Mouse (Mus musculus) lung, embryonic 15.5 days (tissue): ENCODE data around the gene Fgd6. TPM values are rescaled to one million over a fixed set of nuclear protein-coding genes. Genes with fewer than 3 reads are reported as not detected.
A peak's percentile ranks its signal among the peaks of the same experiment; 100 is the strongest.

Experiments used
- ATAC-seq: fragments of 200-750 bp; cut with Nextera tagmentation; 2 replicates; pipeline ENCODE4 v1.8.0; 2017; ENCODE audit warnings: moderate number of reproducible peaks, borderline replicate concordance; ENCODE audit not compliant: low FRiP score, low TSS enrichment; ENCODE audit errors: extremely low read depth
- H3K27ac ChIP-seq: fragments of 300-500 bp; sonication (generic); 2 replicates; pipeline ENCODE4 v1.5.1; 2015; ENCODE audit warnings: moderate library complexity, mild to moderate bottlenecking, inconsistent platforms
- H3K27me3 ChIP-seq: fragments of 300-500 bp; sonication (generic); 2 replicates; pipeline ENCODE4 v1.6.1; 2015; ENCODE audit warnings: inconsistent platforms
- H3K36me3 ChIP-seq: fragments of 300-500 bp; sonication (generic); 2 replicates; pipeline ENCODE4 v1.6.1; 2015; ENCODE audit warnings: inconsistent platforms
- H3K4me1 ChIP-seq: fragments of 300-500 bp; sonication (generic); 2 replicates; pipeline ENCODE4 v1.6.1; 2015; ENCODE audit warnings: inconsistent platforms
- H3K4me2 ChIP-seq: fragments of 300-500 bp; sonication (generic); 2 replicates; pipeline ENCODE4 v1.6.1; 2015; ENCODE audit warnings: inconsistent platforms, mild to moderate bottlenecking, moderate library complexity
- H3K4me3 ChIP-seq: fragments of 300-500 bp; sonication (generic); 2 replicates; pipeline ENCODE4 v1.5.1; 2015; ENCODE audit warnings: mild to moderate bottlenecking, inconsistent platforms
- H3K9ac ChIP-seq: fragments of 300-500 bp; sonication (generic); 2 replicates; pipeline ENCODE4 v1.6.1; 2015; ENCODE audit warnings: inconsistent platforms
- H3K9me3 ChIP-seq: fragments of 300-500 bp; sonication (generic); 2 replicates; pipeline ENCODE4 v1.6.1; 2016; ENCODE audit warnings: inconsistent platforms
- WGBS: fragments of 180-500 bp; shearing (Covaris S2); methylation state at CpG from one replicate; pipeline ENCODE4 v1.1.7; 2015; 5-methylcytosine and 5-hydroxymethylcytosine counted together
- polyA plus RNA-seq: library from polyadenylated mRNA; unstranded; fragments of >200 nt; fragmentation: Nextera tagmentation; extraction: Ambion mirVana; gene quantifications from 2 replicates; pipeline ENCODE4 v1.2.1, GENCODE M21; 2015

The Fgd6 gene
- polyA plus RNA-seq, 1 experiment from 2014 or later = 3.2 TPM

DNA sequence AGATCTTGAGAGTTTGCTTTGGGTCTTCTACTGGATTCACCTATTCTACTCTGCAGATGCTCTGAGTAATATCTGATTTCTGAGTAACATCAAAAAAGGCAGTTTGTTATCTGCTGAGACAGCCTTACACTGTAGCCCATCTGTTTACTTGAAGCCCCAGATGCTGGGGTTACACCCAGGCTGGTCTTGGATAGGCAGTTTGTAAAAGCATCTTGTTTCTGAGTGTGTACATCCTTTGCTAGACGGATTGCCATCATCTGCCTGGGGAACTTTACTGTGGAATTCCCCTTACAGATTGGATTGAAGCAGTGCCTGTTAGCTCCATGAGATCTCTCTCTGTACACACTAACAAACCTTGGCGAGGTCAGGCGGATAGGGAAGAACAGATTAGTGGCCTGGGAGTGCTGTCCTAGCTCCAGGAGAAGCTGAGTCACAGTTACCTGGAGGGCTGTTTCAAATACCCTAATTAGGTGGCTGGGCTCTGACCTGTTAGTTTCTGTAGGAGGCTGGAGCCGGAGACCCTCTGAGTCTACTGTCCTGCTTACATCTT is 37.2 kb downstream of the Fgd6 start:
- Histone ChIP-seq H3K4me2 (no peak overlapping the region), H3K4me1 (peaks cover 13% of the 10 kb centered on the region), H3K36me3 (no peaks in the 10 kb centered on the region), H3K9me3 (no peaks in the 10 kb centered on the region), H3K4me3 (no peak overlapping the region), H3K9ac (no peak overlapping the region), H3K27me3 (no peaks in the 10 kb centered on the region), H3K27ac (peak overlapping the region; percentile 46; the same call in 1 of the 2 replicates)
- ATAC-seq = no peak
- 61% methylated on average over 4 of the region's 4 CpGs for WGBS

DNA sequence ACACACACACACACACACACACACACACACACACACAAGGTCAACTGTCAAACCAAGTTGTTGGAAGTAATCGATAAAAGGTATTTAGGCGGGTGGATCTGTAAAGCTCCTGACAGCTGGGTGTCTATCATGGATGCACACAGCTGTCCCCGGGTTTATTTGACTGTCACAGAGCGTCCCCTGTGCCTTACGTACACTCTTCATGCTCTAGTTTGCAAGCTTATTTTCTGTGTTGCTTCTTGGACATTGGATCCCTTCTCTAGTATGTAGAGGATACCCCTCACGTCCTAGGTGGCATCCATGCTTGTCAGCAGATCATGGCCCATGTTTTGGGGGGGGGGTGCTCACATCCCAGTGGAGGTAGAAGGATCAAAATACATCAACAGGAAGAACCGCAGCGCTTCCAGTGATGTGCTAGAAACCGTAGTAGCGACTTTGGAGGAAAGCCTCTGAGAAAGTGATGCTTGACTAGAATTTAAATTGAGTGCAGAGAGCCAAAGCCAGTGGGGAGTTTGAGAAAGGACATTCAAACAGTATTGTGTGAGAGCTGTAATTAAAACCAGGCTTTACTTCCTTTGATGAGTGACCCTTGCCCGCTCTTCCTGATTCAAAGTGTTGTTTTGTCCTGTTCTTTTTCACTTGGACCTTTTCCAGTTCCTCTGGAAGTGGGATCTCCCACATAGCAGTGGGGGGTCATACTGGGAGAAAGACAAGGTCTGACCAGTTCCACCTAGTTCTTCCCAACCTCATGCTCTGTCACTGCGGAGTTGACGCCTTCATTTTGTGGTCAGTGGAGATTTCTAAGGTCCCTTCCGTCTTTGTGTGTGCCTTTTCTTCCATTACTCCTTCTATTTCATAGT is 41.4 kb downstream of the Fgd6 start:
- WGBS = 86% methylated on average over 14 of the region's 14 CpGs
- Histone ChIP-seq H3K4me2 (no peak overlapping the region), H3K27me3 (no peaks in the 10 kb centered on the region), H3K9ac (no peak overlapping the region), H3K4me1 (peaks cover 13% of the 10 kb centered on the region), H3K36me3 (no peaks in the 10 kb centered on the region), H3K4me3 (no peak overlapping the region), H3K9me3 (no peaks in the 10 kb centered on the region), H3K27ac (0 out of 2 replicates have a peak overlapping the region, but pooled peaks have one; percentile 25)
- no peak for ATAC-seq

DNA sequence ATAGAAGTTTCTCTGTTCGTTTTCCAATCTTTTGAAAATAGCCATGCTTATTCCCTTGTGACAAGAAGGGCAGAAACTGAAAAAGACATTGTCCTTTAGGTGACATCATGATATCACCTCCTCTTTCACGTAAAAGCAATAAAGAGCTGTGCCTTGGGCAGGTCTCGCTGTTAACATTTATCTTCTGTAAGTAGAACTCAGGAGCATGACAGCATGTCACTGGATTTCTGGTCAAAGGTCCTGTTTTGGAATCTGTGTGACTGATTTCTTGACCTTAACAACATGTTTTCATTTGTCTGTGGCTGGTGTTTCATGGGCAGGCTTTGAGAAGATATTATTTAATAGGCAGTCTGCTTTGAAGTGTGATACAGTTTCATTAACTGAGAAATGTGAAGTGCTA is 44.9 kb downstream of the Fgd6 start:
- 66% methylated on average over 3 of the region's 3 CpGs for whole genome bisulfite sequencing

DNA sequence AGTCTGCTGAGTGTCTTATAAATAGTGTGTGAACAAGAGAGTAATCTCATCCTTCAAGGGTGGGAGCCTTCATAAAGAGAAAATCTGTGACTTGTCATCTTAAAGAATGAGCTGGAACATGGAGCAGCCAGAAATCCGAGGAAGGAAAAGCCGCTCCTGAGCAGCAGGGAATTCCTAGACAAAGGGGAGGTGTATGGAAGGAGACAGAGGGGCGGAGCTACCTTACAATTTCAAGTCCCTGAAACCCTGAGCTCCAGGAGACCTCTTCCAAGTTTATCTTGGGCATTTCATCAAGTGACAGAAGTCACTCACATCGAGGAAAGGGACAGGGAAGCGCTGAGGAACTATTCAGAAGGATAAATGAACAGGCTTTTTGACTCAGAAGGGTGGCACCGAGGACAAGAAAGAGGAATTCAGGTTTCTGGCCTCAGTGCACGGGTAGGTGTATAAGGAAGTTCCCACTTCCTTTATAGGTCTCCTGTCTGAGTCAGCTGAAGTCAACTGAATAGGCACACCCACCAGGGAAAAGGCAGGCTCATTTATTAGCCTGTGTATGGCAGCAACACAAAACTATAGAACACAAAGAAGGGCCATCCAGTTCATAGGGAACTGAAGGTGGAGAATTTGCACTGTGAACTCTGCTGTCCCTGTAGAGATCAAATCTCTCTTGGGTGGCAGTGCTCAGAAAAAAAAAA is 46.4 kb downstream of the Fgd6 start:
- no peak overlapping the region for H3K27ac ChIP-seq
- no peak for ATAC-seq

More for the DNA sequence above, 44.9 kb downstream of the Fgd6 start:
- H3K27ac ChIP-seq = no peak overlapping the region
- H3K36me3 ChIP-seq = no peaks in the 10 kb centered on the region
- ATAC-seq = no peak
- no peak overlapping the region for H3K9ac ChIP-seq
- peaks cover 5% of the 10 kb centered on the region; the same call in 1 of the 2 replicates for H3K4me1 ChIP-seq
- no peaks in the 10 kb centered on the region for H3K27me3 ChIP-seq
- H3K4me2 ChIP-seq = no peak overlapping the region
- no peaks in the 10 kb centered on the region for H3K9me3 ChIP-seq
- H3K4me3 ChIP-seq = no peak overlapping the region

DNA sequence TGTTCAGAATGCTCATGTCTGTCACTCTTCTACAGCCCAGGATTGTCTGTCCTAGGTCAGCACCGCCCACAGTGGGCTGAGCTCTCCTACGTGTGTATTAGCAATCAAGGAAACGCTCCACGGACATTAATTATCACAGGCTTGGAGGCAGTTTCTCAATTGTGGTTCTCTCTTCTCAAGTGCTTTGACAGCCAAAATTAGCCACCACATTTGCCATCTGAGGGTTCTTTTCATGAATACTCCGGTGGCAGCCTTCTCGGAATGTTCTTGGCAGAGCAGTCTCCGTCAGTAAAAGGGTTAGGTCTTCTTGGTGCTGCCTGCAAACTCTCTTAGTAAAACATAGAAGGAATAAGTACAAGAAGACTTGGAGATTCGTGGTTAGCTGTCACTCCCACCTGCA is 50.5 kb downstream of the Fgd6 start:
- no peak for ATAC-seq
- Histone ChIP-seq H3K9ac (no peak overlapping the region), H3K4me1 (peaks cover 5% of the 10 kb centered on the region; the same call in 1 of the 2 replicates), H3K4me2 (no peak overlapping the region), H3K27ac (no peak overlapping the region), H3K36me3 (0 out of 2 replicates have a peak, but pooled peaks cover under 1% of the 10 kb centered on the region), H3K4me3 (no peak overlapping the region), H3K27me3 (no peaks in the 10 kb centered on the region), H3K9me3 (no peaks in the 10 kb centered on the region)
- WGBS = 79% methylated on average over 8 of the region's 8 CpGs

More for the DNA sequence above, 46.4 kb downstream of the Fgd6 start:
- Histone ChIP-seq H3K36me3 (no peaks in the 10 kb centered on the region), H3K4me3 (no peak overlapping the region), H3K9me3 (no peaks in the 10 kb centered on the region), H3K27me3 (no peaks in the 10 kb centered on the region), H3K9ac (no peak overlapping the region), H3K4me2 (no peak overlapping the region), H3K4me1 (peaks cover 5% of the 10 kb centered on the region; the same call in 1 of the 2 replicates)
- 36% methylated on average over 7 of the region's 7 CpGs for WGBS

DNA sequence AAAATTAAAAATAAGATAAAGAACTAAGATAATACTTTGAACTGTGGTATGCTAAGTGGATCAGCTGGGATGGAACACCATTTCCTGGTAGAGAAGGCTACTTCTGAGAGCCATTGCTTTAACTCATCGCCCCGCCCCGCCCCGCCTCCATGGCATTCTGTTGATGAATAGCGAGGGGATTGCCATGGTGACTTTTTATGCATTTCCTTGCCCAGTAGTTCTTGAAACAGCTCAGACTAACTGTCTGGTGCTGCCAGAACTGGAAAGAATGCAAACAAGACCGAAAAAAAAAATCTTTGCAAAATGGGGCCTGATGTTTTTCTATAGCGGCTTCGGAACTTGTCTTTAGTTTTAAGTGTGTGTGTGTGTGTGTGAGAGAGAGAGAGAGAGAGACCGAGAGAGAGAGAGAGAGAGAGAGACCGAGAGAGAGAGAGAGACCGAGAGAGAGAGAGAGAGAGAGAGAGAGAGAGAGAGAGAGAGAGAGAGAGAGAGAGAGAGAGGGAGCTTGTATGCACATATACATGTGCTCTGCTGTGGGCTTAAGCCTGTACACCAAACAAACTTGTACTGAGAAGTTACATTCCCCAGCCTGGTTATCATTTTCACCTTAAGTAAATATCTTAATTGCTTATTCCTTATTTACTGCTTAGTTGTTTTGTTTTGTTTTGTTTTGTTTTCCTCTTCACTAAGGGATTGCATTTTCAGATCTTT is 51.7 kb downstream of the Fgd6 start:
- Histone ChIP-seq H3K4me2 (no peak overlapping the region), H3K9me3 (no peaks in the 10 kb centered on the region), H3K36me3 (0 out of 2 replicates have a peak, but pooled peaks cover 7% of the 10 kb centered on the region), H3K27ac (no peak overlapping the region), H3K9ac (no peak overlapping the region), H3K27me3 (no peaks in the 10 kb centered on the region), H3K4me3 (no peak overlapping the region), H3K4me1 (no peaks in the 10 kb centered on the region; the same call in 1 of the 2 replicates)
- WGBS = 59% methylated on average over 9 of the region's 11 CpGs
- ATAC-seq = peak; percentile 59; the same call in 1 of the 2 replicates

DNA sequence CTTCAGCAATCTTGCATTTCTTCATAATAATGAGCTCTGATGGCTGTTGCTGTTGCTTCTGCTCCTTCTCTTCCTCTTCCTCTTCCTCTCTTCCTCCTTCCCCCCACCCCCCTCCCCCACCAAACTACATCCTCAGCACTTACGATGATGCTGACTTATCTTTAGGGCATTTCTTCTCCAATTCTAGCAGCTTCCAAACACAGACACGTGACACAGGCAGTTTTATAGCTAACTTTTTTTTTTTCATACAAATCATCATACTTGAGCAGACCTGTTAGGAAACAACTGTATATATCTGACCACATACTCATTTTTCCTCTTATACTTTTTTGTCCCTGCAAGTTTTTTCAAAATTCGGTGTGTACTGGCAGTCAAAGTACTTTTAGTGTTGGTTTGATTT is 54.2 kb downstream of the Fgd6 start:
- Histone ChIP-seq H3K4me3 (no peak overlapping the region), H3K4me2 (no peak overlapping the region), H3K4me1 (peaks cover under 1% of the 10 kb centered on the region; the same call in 1 of the 2 replicates), H3K27ac (no peak overlapping the region), H3K36me3 (0 out of 2 replicates have a peak, but pooled peaks cover 7% of the 10 kb centered on the region), H3K9me3 (no peaks in the 10 kb centered on the region), H3K9ac (no peak overlapping the region), H3K27me3 (no peaks in the 10 kb centered on the region)
- WGBS = 81% methylated on average over 3 of the region's 3 CpGs
- no peak for ATAC-seq

DNA sequence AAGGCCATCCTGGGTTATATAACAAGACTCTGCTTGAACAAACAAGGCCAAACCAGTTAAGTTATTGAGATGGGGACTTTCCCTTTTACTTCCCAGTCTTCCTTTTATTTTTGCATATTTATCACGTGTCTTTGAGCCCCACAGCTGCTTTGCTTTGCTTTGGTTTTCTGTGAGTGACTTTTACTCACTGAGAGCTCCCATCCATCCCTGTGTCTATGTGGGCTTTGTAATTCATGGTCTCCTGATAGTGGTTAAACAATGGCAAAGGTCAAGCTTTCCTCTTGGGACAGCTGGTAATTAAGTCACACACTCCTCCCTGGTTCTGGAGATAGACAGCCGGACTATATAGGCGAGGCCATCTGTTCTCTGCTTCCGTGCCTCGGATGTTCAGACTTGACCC is 57.7 kb downstream of the Fgd6 start:
- H3K27ac ChIP-seq = no peak overlapping the region
- H3K36me3 ChIP-seq = 0 out of 2 replicates have a peak, but pooled peaks cover 7% of the 10 kb centered on the region
- H3K9me3 ChIP-seq = no peaks in the 10 kb centered on the region
- no peak overlapping the region for H3K4me3 ChIP-seq
- H3K4me1 ChIP-seq = peaks cover 16% of the 10 kb centered on the region
- 68% methylated on average over 5 of the region's 5 CpGs for WGBS
- ATAC-seq = no peak
- no peak overlapping the region for H3K9ac ChIP-seq
- no peak overlapping the region for H3K4me2 ChIP-seq
- no peaks in the 10 kb centered on the region for H3K27me3 ChIP-seq

DNA sequence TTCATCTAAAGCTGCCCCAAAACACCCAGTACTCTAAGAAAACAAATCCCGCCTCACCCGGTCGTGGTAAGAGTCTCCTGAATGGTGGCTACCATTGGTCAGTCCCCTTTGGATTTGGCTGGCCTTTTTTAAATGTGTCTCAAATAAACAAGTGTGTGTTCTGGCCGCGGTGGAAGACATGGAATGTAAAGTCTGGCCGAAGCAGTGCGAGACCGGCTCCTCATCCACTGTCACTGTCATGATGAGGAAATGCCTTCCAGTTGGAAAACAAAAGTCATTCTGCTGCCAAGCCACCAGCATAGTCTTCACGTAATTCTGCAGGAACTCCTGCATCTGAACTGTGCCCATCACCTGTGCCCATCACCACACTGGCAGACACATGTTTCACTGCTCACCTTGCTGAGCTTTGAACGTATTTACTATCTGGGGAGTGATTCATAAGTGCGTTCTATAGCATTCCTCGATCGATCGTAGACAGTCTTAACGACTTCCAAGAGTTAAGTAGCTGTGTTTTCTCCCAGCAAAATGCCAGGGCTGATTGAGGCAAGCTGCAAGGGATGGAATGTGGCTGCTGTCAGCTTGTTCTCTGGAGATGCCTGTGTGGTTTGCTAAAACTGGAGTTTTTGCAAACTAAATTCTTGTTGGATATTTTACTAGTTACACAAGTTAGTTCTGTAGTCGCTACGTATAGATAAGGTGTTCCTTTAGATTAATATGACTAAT is 60.1 kb downstream of the Fgd6 start:
- H3K4me2 ChIP-seq = peak overlapping the region; percentile 25
- H3K4me3 ChIP-seq = no peak overlapping the region
- no peaks in the 10 kb centered on the region for H3K9me3 ChIP-seq
- 0 out of 2 replicates have a peak, but pooled peaks cover 7% of the 10 kb centered on the region for H3K36me3 ChIP-seq
- no peaks in the 10 kb centered on the region for H3K27me3 ChIP-seq
- peak overlapping the region; percentile 66 for H3K27ac ChIP-seq
- ATAC-seq = peak; percentile 79; the same call in 1 of the 2 replicates
- peaks cover 16% of the 10 kb centered on the region for H3K4me1 ChIP-seq
- H3K9ac ChIP-seq = no peak overlapping the region
- WGBS = 48% methylated on average over 17 of the region's 17 CpGs

DNA sequence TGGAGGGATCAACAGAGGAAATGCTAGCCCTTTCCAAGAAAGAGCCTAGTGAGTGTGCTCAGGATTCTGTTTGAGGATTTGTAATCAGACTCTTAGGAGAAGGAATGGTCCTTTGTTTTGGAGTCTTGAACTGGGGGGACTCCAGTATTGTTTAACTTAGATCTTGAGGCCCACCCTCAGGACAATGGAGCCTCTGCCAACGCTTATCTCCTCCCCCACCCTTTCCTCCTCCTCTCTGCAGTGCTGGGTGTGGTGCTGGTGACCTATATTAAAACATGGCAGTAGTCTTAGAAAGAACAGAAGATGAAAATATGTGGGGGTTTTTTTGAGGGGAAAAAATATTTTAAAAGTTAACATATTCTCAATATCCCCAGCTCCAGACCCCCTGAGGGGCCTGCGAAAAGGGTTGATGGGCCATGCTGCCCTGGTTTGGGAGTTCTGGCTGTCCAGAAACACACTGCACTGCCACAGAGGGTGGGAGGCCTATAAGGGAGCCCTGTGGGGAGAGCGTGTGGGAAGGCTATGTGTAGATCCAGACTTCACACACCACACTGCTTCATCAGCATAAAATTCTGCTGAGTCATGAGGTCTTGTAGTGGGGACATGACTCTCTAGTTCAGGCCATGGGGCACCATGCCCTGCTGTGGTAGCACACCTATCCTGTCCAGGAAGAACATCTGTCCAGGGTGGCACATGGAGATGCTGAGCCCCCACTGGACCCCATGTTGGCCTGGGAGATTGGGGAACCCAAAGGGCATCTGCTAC is 61.5 kb downstream of the Fgd6 start:
- Histone ChIP-seq H3K4me3 (no peak overlapping the region), H3K27me3 (no peaks in the 10 kb centered on the region), H3K9me3 (no peaks in the 10 kb centered on the region), H3K4me1 (peaks cover 16% of the 10 kb centered on the region), H3K36me3 (no peaks in the 10 kb centered on the region), H3K4me2 (no peak overlapping the region), H3K27ac (peak overlapping the region; percentile 6; the same call in 1 of the 2 replicates), H3K9ac (no peak overlapping the region)
- ATAC-seq = peak; percentile 36; the same call in 1 of the 2 replicates
- WGBS = 62% methylated on average over 3 of the region's 3 CpGs
